Mouse (Mus musculus) heart, embryonic 14.5 days (tissue): ENCODE measurements around the gene Tmem17. TPM values are rescaled to one million over a fixed set of nuclear protein-coding genes. Genes with fewer than 3 reads are reported as not detected.

ENCODE experiments used
- ATAC-seq: fragments of 200-750 bp; cut with Nextera tagmentation; 2 replicates; pipeline ENCODE4 v1.8.0; 2017; ENCODE audit warnings: low read depth, moderate TSS enrichment; ENCODE audit not compliant: insufficient number of reproducible peaks, insufficient read depth, low FRiP score
- H3K27ac ChIP-seq, 2 experiments: fragments of 200-500 bp in 1 of 2; fragments of 300-500 bp in 1 of 2; sonication (generic) in 1 of 2; replicated peaks in 1 of 2; 2 replicates each; pipeline ENCODE4 v1.5.1; 2012 to 2014; ENCODE audit warnings: low read depth in 2 of 2, low read length in 2 of 2, control low read depth in 1 of 2, mild to moderate bottlenecking in 1 of 2, mixed read lengths in 1 of 2; ENCODE audit not compliant: control insufficient read depth in 1 of 2, insufficient read depth in 1 of 2
- H3K27me3 ChIP-seq: fragments of 300-500 bp; sonication (generic); 2 replicates; pipeline ENCODE4 v1.6.1; 2014; ENCODE audit warnings: mild to moderate bottlenecking, low read length, control low read depth; ENCODE audit not compliant: control insufficient read depth, insufficient read depth
- H3K36me3 ChIP-seq: fragments of 300-500 bp; sonication (generic); 2 replicates; pipeline ENCODE4 v1.6.1; 2014; ENCODE audit warnings: mild to moderate bottlenecking, control low read depth, low read length, mixed read lengths; ENCODE audit not compliant: control insufficient read depth, insufficient read depth
- H3K4me1 ChIP-seq, 2 experiments: fragments of 200-500 bp in 1 of 2; fragments of 300-500 bp in 1 of 2; sonication (generic) in 1 of 2; 2 replicates each; pipeline ENCODE4 v1.6.1; 2012 to 2014; ENCODE audit warnings: low read length in 2 of 2, control low read depth in 1 of 2, mixed read lengths in 1 of 2; ENCODE audit not compliant: control insufficient read depth in 2 of 2, insufficient read depth in 2 of 2
- H3K4me2 ChIP-seq: fragments of 300-500 bp; sonication (generic); 2 replicates; pipeline ENCODE4 v1.6.1; 2014; ENCODE audit warnings: mild to moderate bottlenecking, low read length
- H3K4me3 ChIP-seq, 2 experiments: fragments of 200-500 bp in 1 of 2; fragments of 300-500 bp in 1 of 2; sonication (generic) in 1 of 2; 2 replicates each; pipeline ENCODE4 v1.5.1; 2012 to 2014; ENCODE audit warnings: low read length in 2 of 2, mild to moderate bottlenecking in 2 of 2, control low read depth in 1 of 2, low read depth in 1 of 2, moderate library complexity in 1 of 2; ENCODE audit not compliant: control insufficient read depth in 1 of 2, insufficient read depth in 1 of 2
- H3K9ac ChIP-seq: fragments of 300-500 bp; sonication (generic); 2 replicates; pipeline ENCODE4 v1.6.1; 2014; ENCODE audit warnings: mild to moderate bottlenecking, low read length
- H3K9me3 ChIP-seq: fragments of 300-500 bp; sonication (generic); 2 replicates; pipeline ENCODE4 v1.6.1; 2016; ENCODE audit warnings: low read length, control low read depth; ENCODE audit not compliant: control insufficient read depth
- WGBS: fragments of 180-500 bp; shearing (Covaris S2); extraction: QIAGEN DNeasy Blood & Tissue Kit; methylation state at CpG from one replicate; pipeline ENCODE4 v1.1.7; 2014; 5-methylcytosine and 5-hydroxymethylcytosine counted together
- polyA plus RNA-seq: library from polyadenylated mRNA; unstranded; fragments of >200 nt; fragmentation: Nextera tagmentation; extraction: Ambion mirVana; gene quantifications from 2 replicates; pipeline ENCODE4 v1.2.1, GENCODE M21; 2014

The Tmem17 gene
- polyA plus RNA-seq, 1 experiment from 2014 or later = 10.3 TPM

DNA sequence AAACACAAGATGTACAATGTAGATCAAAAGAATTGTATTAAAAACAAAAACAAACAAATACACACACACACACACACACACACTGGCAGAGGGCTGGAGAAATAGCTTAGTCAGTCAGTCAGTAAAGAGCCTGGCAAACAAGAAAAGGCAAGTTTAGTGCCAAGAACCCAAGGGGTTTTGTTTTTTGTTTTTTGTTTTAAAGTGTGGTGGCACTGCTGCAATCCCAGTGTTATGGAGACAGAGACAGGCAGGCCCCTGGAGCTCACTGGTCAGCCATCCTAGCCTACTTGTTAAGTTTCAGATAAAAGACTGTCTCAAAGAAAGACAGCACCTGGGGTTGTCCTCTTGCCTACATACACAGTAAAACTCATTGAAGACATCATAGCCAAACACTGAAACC, 12.0 kb upstream of the Tmem17 start:
- H3K36me3 ChIP-seq = no peaks in the 10 kb centered on the region
- H3K9me3 ChIP-seq = no peaks in the 10 kb centered on the region
- ATAC-seq = no peak
- no peak overlapping the region for H3K4me2 ChIP-seq
- H3K4me1 ChIP-seq = no peaks in the 10 kb centered on the region
- H3K4me3 ChIP-seq = no peak overlapping the region
- no peak overlapping the region for H3K27ac ChIP-seq
- H3K9ac ChIP-seq = no peak overlapping the region
- no peaks in the 10 kb centered on the region for H3K27me3 ChIP-seq

GRCm38 (mm10) chr11:22500771-22501566, 10.9 kb upstream of the Tmem17 start:
- no peaks in the 10 kb centered on the region for H3K27me3 ChIP-seq
- no peak overlapping the region for H3K27ac ChIP-seq
- no peak overlapping the region for H3K4me3 ChIP-seq
- no peaks in the 10 kb centered on the region for H3K36me3 ChIP-seq
- no peak overlapping the region for H3K9ac ChIP-seq
- H3K4me2 ChIP-seq = no peak overlapping the region
- no peak for ATAC-seq
- 72% methylated on average over 9 of the region's 9 CpGs for WGBS
- H3K9me3 ChIP-seq = peaks cover 4% of the 10 kb centered on the region
- no peaks in the 10 kb centered on the region for H3K4me1 ChIP-seq

- Histone ChIP-seq H3K36me3 (no peaks in the 10 kb centered on the region), H3K9ac (peak overlapping the region; percentile 93), H3K27me3 (no peaks in the 10 kb centered on the region), H3K4me2 (peak overlapping the region; percentile 83), H3K9me3 (no peaks in the 10 kb centered on the region), H3K27ac (peak overlapping the region; percentile 85 to 92), H3K4me1 (peaks cover 2 to 7% of the 10 kb centered on the region in 2 experiments; a peak in 3 of 4 replicates), H3K4me3 (peak overlapping the region; percentile 88 to 90)
- ATAC-seq = no peak
- WGBS = 55% methylated on average over 11 of the region's 11 CpGs
Observed at GRCm38 (mm10) chr11:22513075-22513474, 1.2 kb downstream of the Tmem17 start.

DNA sequence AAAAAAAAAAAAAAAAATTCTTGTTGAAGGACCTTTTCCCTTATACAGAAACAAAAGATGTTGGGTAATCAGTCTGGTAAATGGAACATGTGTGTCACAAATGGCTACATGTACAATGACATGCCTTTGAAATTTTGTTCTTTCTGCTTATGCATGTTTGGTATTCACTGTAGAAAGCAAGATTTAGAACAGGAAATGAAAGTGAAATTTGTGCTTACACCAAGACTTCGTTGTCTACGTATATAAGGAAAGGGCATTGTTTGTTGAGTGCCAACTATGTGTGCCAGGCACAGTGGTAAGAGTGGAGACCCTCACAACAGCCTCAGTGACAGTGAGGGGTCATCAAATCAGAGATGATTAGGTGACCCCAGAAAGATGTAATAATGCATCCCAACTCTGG, 3.2 kb downstream of the Tmem17 start:
- 97% methylated on average over 2 of the region's 2 CpGs for WGBS
- Histone ChIP-seq H3K4me2 (no peak overlapping the region), H3K36me3 (peaks cover 10% of the 10 kb centered on the region; the same call in 1 of the 2 replicates), H3K27ac (no peak overlapping the region), H3K9me3 (no peaks in the 10 kb centered on the region), H3K27me3 (no peaks in the 10 kb centered on the region), H3K4me3 (no peak overlapping the region), H3K4me1 (no peaks in the 10 kb centered on the region; a peak in 1 of 4 replicates), H3K9ac (no peak overlapping the region)
- ATAC-seq = no peak

DNA sequence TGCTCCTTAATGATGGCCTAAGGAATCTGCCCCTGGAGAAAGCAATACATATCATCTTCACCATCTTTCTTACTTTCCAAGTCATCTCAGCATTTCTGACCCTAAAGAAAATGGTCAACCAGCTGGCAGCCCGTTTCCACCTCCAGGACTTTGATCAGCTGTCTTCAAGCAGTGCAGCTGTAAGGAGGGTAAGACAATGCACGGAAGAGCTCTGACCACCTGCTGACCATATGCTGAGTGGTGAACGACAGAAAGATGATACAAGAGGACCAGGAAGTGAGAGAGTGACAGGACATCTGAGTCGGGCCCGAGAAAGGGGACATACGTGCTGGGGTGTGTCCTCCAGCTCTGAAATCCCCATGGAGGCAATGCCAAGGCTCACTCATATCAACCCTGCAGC, 6.6 kb downstream of the Tmem17 start:
- no peak overlapping the region for H3K4me3 ChIP-seq
- H3K9ac ChIP-seq = no peak overlapping the region
- H3K9me3 ChIP-seq = no peaks in the 10 kb centered on the region
- no peaks in the 10 kb centered on the region for H3K27me3 ChIP-seq
- no peak for ATAC-seq
- WGBS = 80% methylated on average over 6 of the region's 6 CpGs
- peaks cover 10% of the 10 kb centered on the region; the same call in 1 of the 2 replicates for H3K36me3 ChIP-seq
- H3K4me1 ChIP-seq = no peaks in the 10 kb centered on the region
- H3K4me2 ChIP-seq = no peak overlapping the region
- no peak overlapping the region for H3K27ac ChIP-seq

GRCm38 (mm10) chr11:22520251-22520650, 8.4 kb downstream of the Tmem17 start:
- no peak overlapping the region for H3K4me3 ChIP-seq
- no peaks in the 10 kb centered on the region for H3K9me3 ChIP-seq
- H3K4me1 ChIP-seq = no peaks in the 10 kb centered on the region; a peak in 1 of 4 replicates
- H3K36me3 ChIP-seq = peaks cover 10% of the 10 kb centered on the region; the same call in 1 of the 2 replicates
- 84% methylated on average over 4 of the region's 4 CpGs for WGBS
- H3K9ac ChIP-seq = no peak overlapping the region
- ATAC-seq = no peak
- no peak overlapping the region for H3K27ac ChIP-seq
- H3K4me2 ChIP-seq = no peak overlapping the region
- H3K27me3 ChIP-seq = no peaks in the 10 kb centered on the region

DNA sequence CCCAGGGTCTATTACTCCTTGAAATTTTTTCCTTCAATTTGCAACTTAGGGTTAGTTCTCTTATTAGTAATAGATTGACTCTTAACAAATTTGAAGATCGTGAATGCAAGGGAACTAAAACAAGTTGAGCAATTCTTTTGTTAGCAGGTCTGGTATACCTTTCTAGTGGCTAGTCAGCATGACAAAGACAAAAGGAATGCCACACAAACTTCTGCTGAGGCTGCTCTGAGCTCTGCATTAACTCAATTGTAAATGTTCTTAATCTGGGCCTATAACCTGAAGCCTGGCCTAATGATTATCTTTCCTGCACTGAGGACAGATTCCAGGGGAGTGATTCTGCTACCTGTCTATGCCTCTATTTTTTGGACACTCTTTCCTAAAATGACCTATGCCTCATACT, 12.7 kb downstream of the Tmem17 start:
- WGBS = 78% methylated on average over 1 of the region's 1 CpGs
- H3K27me3 ChIP-seq = no peaks in the 10 kb centered on the region
- no peaks in the 10 kb centered on the region; a peak in 1 of 4 replicates for H3K4me1 ChIP-seq
- no peaks in the 10 kb centered on the region for H3K9me3 ChIP-seq
- no peaks in the 10 kb centered on the region for H3K36me3 ChIP-seq
- H3K4me3 ChIP-seq = no peak overlapping the region
- no peak overlapping the region for H3K27ac ChIP-seq
- ATAC-seq = no peak
- H3K9ac ChIP-seq = no peak overlapping the region
- H3K4me2 ChIP-seq = no peak overlapping the region

- no peak for ATAC-seq
- WGBS = 74% methylated on average over 1 of the region's 1 CpGs
- no peak overlapping the region for H3K4me3 ChIP-seq
- H3K27me3 ChIP-seq = no peaks in the 10 kb centered on the region
- H3K36me3 ChIP-seq = no peaks in the 10 kb centered on the region
- H3K9me3 ChIP-seq = no peaks in the 10 kb centered on the region
- H3K4me1 ChIP-seq = peaks cover 0 to 2% of the 10 kb centered on the region in 2 experiments; a peak in 1 of 4 replicates
- no peak overlapping the region for H3K9ac ChIP-seq
- no peak overlapping the region for H3K4me2 ChIP-seq
- no peak overlapping the region for H3K27ac ChIP-seq
Observed at GRCm38 (mm10) chr11:22540600-22540999, 28.7 kb downstream of the Tmem17 start.
